Mouse (Mus musculus) effector memory CD4-positive, alpha-beta T cell, adult 7 months (primary cell): ENCODE measurements around the gene Abcg2. TPM values are rescaled to one million over a fixed set of nuclear protein-coding genes. Genes with fewer than 3 reads are reported as not detected.

Experiments
- polyA plus RNA-seq: library from polyadenylated mRNA; unstranded; fragments of 100-300 nt; shearing (Covaris generic); gene quantifications from one replicate; pipeline ENCODE4 v1.2.1, GENCODE M21; 2017

Gene Abcg2
- 11.6 TPM for polyA plus RNA-seq

DNA sequence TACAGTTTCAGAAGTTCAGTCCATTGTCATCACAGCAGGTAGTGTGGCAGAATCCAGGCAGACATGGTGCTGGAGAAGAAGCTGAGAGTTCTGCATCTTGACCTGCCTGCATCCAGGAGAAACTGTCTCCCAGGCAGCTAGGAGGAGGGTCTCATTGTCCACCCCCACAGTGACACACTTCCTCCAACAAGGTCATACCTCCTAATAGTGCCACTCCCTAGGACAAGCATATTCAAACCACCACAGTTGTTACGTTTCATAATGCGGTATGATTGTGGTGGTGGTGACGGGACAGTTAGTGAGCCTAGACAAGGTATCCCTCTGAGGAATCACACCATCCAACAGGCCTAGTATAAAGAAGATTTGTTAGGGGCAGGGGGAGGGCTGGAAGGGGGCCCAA lies at the start of gene Abcg2:
Gene Abcg2 (plus strand): TSS at position 301 of the 400 bp plus-strand sequence.

Other genes starting within 250 kb of the Abcg2 start
- gene Vmn1r30, start 141.1 kb upstream of the Abcg2 start, polyA plus RNA-seq, result not detected
- gene Vmn1r31, start 109.2 kb upstream of the Abcg2 start, polyA plus RNA-seq, result not detected
- 85.4 TPM for gene Herc3, start 246.9 kb downstream of the Abcg2 start, polyA plus RNA-seq